25 mouse cellular contexts compared by ENCODE assay signal in genomic region chr7:69074780-69075179, GRCm38 (mm10).
"Had no signal": no experiment of that assay in that cellular context is flagged by ENCODE, and none has a peak within 500 bp of the region (broad histone marks: within the 10 kb centered on the region; RNA-seq: fewer than 3 reads in every experiment).

No protein-coding gene starts in this region.

- DNase-seq: forebrain, postnatal 0 days; gastrocnemius, postnatal 14 days; gastrocnemius, postnatal 36 days; heart, adult 11 months; heart, adult 2 months; heart, postnatal 14 days; heart, postnatal 36 days; kidney, adult 11 months; kidney, adult 8-10 months; kidney, postnatal 14 days; kidney, postnatal 36 days; layer of hippocampus, adult 9-11 months; layer of hippocampus, postnatal 36 days; left cerebral cortex, postnatal 4 days had no signal

- H3K9ac ChIP-seq: forebrain, postnatal 0 days; heart, embryonic 13.5 days; heart, embryonic 15.5 days; hindbrain, embryonic 13.5 days; hindbrain, embryonic 15.5 days; kidney, embryonic 15.5 days; limb, embryonic 13.5 days; limb, embryonic 15.5 days had no signal

- ATAC-seq: forebrain, postnatal 0 days; hindbrain, postnatal 0 days; intestine, embryonic 16.5 days had no signal

- H3K9me3 ChIP-seq: heart, embryonic 13.5 days; heart, embryonic 15.5 days; hindbrain, embryonic 13.5 days; hindbrain, embryonic 15.5 days; kidney, embryonic 15.5 days; limb, embryonic 13.5 days; limb, embryonic 15.5 days had no signal

- H3K4me3 ChIP-seq: heart, adult 2 months; heart, embryonic 13.5 days; heart, embryonic 15.5 days; hindbrain, embryonic 13.5 days; hindbrain, embryonic 15.5 days; kidney, embryonic 15.5 days; limb, embryonic 13.5 days; limb, embryonic 15.5 days had no signal

- H3K36me3 ChIP-seq: heart, embryonic 13.5 days; heart, embryonic 15.5 days; hindbrain, embryonic 13.5 days; hindbrain, embryonic 15.5 days; kidney, embryonic 15.5 days; limb, embryonic 13.5 days; limb, embryonic 15.5 days had no signal

- H3K4me1 ChIP-seq: heart, embryonic 13.5 days; heart, embryonic 15.5 days; hindbrain, embryonic 13.5 days; hindbrain, embryonic 15.5 days; kidney, embryonic 15.5 days; limb, embryonic 13.5 days; limb, embryonic 15.5 days had no signal

- H3K4me2 ChIP-seq: heart, embryonic 11.5 days; heart, embryonic 13.5 days; heart, embryonic 15.5 days; hindbrain, embryonic 13.5 days; hindbrain, embryonic 15.5 days; kidney, embryonic 15.5 days; limb, embryonic 13.5 days; limb, embryonic 15.5 days had no signal

- H3K27ac ChIP-seq: heart, adult 2 months; heart, embryonic 13.5 days; heart, embryonic 15.5 days; hindbrain, embryonic 13.5 days; hindbrain, embryonic 15.5 days; hindbrain, postnatal 0 days; kidney, embryonic 15.5 days; kidney, postnatal 0 days; limb, embryonic 13.5 days; limb, embryonic 15.5 days had no signal

- H3K27me3 ChIP-seq: heart, embryonic 13.5 days; heart, embryonic 15.5 days; hindbrain, embryonic 13.5 days; hindbrain, embryonic 15.5 days; kidney, embryonic 15.5 days; limb, embryonic 13.5 days; limb, embryonic 15.5 days had no signal
